Mouse (Mus musculus): Measurements from ENCODE around the gene Sept4. TPM values are rescaled to one million over a fixed set of nuclear protein-coding genes. Genes with fewer than 3 reads are reported as not detected.
A peak's percentile ranks its signal among the peaks of the same experiment; 100 is the strongest.

Sept4 gene
- total RNA-seq, 2 experiments from 2014 or later: 45.9 to 59.6 TPM

GRCm38 (mm10) chr11:87599395-87600089 lies 30.8 kb downstream of the Sept4 start:
- no peak for DNase-seq

DNA sequence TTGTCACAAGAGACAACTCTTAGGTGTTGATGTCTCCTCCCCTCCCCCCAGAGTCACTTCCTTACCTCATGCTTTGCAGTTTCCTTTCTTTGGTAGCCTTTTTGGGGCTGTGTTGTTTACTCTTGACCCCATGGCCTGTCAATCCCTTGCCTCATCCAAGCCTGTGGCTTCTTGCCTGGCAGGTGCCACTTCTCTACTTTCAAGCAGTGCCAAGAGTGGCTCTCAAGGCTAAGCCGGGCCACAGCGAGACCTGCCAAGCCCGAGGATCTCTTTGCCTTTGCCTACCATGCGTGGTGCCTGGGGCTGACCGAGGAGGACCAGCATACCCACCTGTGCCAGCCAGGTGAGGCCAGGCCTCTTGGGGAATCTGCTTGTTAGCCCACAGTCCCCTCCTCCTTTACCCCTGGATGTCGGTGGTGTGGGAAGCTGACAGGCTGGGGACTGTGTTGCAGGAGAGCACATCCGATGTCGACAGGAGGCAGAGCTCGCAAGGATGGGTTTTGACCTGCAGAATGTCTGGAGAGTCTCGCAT lies 31.7 kb downstream of the Sept4 start:
- DNase-seq: no peak

DNA sequence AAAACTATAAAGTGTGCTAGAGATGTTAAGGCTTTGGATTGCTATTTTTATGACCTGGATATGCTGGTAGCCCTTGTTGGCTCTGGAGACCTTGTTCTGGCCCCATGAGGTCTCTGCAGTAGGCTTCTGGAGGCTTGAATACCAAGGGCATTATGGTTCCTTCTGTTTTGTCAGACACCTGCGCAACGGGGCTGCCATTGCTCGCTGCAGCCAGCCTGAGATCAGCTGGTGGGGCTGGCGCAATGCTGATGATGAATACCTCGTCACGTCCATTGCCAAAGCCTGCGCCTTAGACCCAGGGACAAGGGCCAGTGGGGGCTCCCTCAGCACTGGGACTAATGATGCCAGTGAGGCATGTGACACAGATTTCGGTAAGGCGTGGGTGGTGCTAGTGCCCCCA lies 33.5 kb downstream of the Sept4 start:
- no peak for DNase-seq

DNA sequence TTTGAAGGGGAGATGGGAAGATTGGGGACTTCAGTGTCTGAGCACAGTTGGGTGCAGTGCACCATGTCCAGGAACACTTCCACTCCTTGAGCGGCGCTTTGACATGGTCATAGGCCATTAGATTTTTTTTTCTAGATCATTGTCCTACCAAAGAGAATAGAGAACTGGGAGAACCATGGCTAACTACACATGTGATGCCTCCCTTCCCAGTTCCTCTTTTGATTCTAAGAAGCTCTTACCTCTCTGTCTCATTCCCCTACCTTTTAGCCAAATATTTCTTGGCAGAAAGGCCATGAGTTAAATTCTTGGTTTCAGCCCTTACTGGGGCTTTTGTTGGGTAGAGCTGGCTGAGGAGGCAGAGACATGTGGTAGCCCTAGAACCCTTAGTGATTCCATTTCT lies 34.9 kb downstream of the Sept4 start:
- DNase-seq: no peak

GRCm38 (mm10) chr11:87609264-87609663 lies 40.6 kb downstream of the Sept4 start:
- peak; percentile 41 for DNase-seq

DNA sequence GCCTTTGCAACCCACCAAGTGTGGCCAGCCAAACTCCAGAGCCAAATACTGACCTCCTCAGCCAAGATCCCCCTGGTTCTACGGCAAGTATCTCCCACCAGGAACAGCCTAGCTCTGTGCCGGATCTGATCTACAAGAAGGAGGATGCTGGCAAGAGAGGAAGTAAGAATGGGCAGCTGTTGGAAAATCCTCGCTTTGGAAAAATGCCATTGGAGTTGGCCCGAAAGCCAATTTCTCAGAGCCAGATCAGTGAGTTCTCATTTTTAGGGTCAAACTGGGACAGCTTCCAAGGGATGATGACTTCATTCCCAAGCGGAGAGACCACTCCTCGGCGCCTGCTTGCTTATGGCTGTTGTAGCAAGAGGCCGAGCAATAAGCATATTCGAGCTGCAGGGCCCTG lies 42.8 kb downstream of the Sept4 start:
- no peak for DNase-seq

DNA sequence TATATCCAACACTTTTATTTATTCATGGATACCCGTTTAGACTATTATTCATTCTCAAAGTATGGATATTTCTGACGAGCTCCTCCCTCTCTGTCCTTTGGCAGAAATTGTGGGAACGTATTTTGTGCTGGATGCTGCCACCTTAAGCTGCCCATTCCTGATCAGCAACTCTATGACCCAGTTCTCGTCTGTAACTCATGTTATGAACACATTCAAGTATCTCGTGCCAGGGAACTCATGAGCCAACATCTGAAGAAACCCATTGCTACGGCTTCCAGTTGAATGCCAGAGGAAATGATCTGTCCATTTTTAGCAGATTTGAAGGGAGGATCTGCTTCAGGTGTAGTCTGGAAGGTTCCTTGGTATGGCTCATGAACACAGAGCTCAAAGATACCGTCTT lies 45.3 kb downstream of the Sept4 start:
- DNase-seq: no peak

- DNase-seq: no peak
These were observed 46.8 kb downstream of the Sept4 start for GRCm38 (mm10) chr11:87615551-87615950.

GRCm38 (mm10) chr11:87615952-87616351 lies 47.2 kb downstream of the Sept4 start:
- no peak for DNase-seq

GRCm38 (mm10) chr11:87616790-87617474 lies 48.2 kb downstream of the Sept4 start, which contains the start of gene Hsf5:
Gene Hsf5 (plus strand): TSS chr11:87617164.
- no peak for DNase-seq

DNA sequence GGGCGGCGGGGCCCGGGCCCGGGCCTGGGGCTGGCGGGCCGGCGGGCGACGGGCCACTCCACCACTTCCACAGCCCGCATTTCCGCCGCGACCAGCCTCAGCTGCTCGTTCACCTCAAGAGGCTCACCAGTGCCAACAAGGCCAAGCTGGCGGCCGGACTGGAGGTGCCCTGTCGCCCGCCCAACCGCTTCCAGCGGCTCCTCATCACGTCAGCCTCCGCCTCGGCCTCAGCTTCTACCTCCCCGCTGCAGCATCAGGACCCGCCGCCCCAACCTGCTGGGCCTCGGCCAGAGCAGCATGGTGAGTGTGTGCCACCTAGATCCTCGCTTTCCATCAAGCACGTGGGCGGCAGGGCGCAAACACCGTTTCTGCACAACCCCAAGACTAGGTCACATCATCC lies 48.9 kb downstream of the Sept4 start:
- DNase-seq: no peak

- no peak for DNase-seq
These were observed 54.5 kb downstream of the Sept4 start for GRCm38 (mm10) chr11:87623160-87623559.

GRCm38 (mm10) chr11:87629859-87630258 lies 61.2 kb downstream of the Sept4 start:
- DNase-seq: no peak

GRCm38 (mm10) chr11:87638793-87639192 lies 70.1 kb downstream of the Sept4 start:
- DNase-seq: no peak

DNA sequence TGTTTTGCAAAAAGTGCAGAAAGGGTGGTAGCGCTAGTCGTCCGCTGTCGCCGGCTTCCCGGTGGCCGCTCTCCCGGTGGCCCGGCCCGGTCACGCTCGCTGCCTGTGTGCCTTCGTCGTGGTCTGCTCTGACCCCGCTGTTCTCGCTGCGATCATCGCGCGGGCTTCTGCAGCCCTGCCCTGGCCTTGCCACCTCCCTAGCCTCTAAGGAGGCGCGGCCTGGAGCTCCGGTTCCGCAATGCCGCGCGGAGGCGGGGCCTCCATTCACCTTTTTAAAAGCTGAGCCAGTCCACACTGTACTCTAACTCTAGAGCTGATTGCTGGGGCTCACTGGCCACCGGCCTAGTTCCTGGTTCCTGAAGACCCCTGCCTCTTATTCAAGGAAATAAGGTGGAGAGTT lies 70.5 kb downstream of the Sept4 start:
- peak; percentile 61 for DNase-seq

Other genes with a start within 250 kb of the Sept4 start
- gene Ppm1e, start 209.9 kb upstream of the Sept4 start, total RNA-seq (2021): 1 to 10 TPM in 1 of 2 experiments, under 1 TPM in 1; 0.75 to 1.7 TPM
- gene Rad51c, start 163.9 kb upstream of the Sept4 start, total RNA-seq (2021): 1 to 10 TPM; 1.5 to 1.7 TPM
- 1 to 10 TPM in 1 of 2 experiments, under 1 TPM in 1; 0.45 to 1.4 TPM for gene Tex14, start 163.8 kb upstream of the Sept4 start, total RNA-seq (2021)
- not detected for gene Gm11492, start 2.2 kb upstream of the Sept4 start, total RNA-seq (2021)
- gene Mtmr4, start 23.3 kb downstream of the Sept4 start, total RNA-seq (2021): 10 to 100 TPM; 10.9 to 13.3 TPM
- under 1 TPM in 1 of 2 experiments, not detected in 1; 0.05 TPM for gene Hsf5, start 48.3 kb downstream of the Sept4 start, total RNA-seq (2021)
- gene Rnf43, start 93.8 kb downstream of the Sept4 start, total RNA-seq (2021): under 1 TPM; 0.07 to 0.16 TPM
- gene Supt4a, start 168.6 kb downstream of the Sept4 start, total RNA-seq (2021): 10 to 100 TPM; 38.6 to 42.6 TPM
- gene Tspoap1, start 191.6 kb downstream of the Sept4 start, total RNA-seq (2021): under 1 TPM; 0.27 to 0.38 TPM
- 1 to 10 TPM in 1 of 2 experiments, not detected in 1; 4.4 TPM for gene Mpo, start 224.7 kb downstream of the Sept4 start, total RNA-seq (2021)